Mouse (Mus musculus): ENCODE measurements around the gene Olfr593. TPM values are rescaled to one million over a fixed set of nuclear protein-coding genes. Genes with fewer than 3 reads are reported as not detected.
"Not testable (repeated sequence)": the region's sequence is repeated elsewhere in the genome, so short reads cannot be mapped to it uniquely, and the experiment has no call there.

The Olfr593 gene
- polyA plus RNA-seq (2015; fragmentation: Nextera tagmentation; extraction: Ambion mirVana) = not detected in 2 replicates

- no peak within 1 kb of the TSS for H3K4me2 ChIP-seq
- no peaks in the 10 kb centered on the region for H3K9me3 ChIP-seq
- H3K4me1 ChIP-seq = no peaks in the 10 kb centered on the region
- no peak within 1 kb of the TSS for H3K27ac ChIP-seq
- H3K36me3 ChIP-seq = no peaks in the 10 kb centered on the region
- no peak within 1 kb of the TSS for H3K4me3 ChIP-seq
- H3K27me3 ChIP-seq = no peaks in the 10 kb centered on the region
- 62% methylated on average over 1 of the region's 1 CpGs for WGBS
- ATAC-seq (ENCODE audit: borderline replicate concordance, extremely low read depth, low FRiP score, low TSS enrichment) = no peak
- no peak within 1 kb of the TSS for H3K9ac ChIP-seq
Observed at GRCm38 (mm10) chr7:103211562-103211961, at the start of gene Olfr593. Olfr593 (plus strand) TSS chr7:103211862.

- no peak overlapping the region for H3K27ac ChIP-seq
- no peak overlapping the region for H3K9ac ChIP-seq
- 74% methylated on average over 5 of the region's 5 CpGs for WGBS
- no peak overlapping the region for H3K4me2 ChIP-seq
- no peaks in the 10 kb centered on the region for H3K4me1 ChIP-seq
- H3K9me3 ChIP-seq = no peaks in the 10 kb centered on the region
- no peaks in the 10 kb centered on the region for H3K36me3 ChIP-seq
- no peak overlapping the region for H3K4me3 ChIP-seq
- no peak for ATAC-seq (ENCODE audit: borderline replicate concordance, extremely low read depth, low FRiP score, low TSS enrichment)
- no peaks in the 10 kb centered on the region for H3K27me3 ChIP-seq
Observed at GRCm38 (mm10) chr7:103169697-103170096, 42.0 kb upstream of the Olfr593 start.

GRCm38 (mm10) chr7:103178240-103178639 is 33.4 kb upstream of the Olfr593 start, which contains the start of gene Olfr591:
Olfr591 (minus strand) TSS chr7:103178340.
- 82% methylated on average over 1 of the region's 1 CpGs for WGBS

GRCm38 (mm10) chr7:103184503-103184902 is 27.2 kb upstream of the Olfr593 start, which contains the start of gene Olfr592:
Olfr592 (plus strand) TSS chr7:103184803.
- not testable (repeated sequence) for ATAC-seq (ENCODE audit: borderline replicate concordance, extremely low read depth, low FRiP score, low TSS enrichment); H3K4me2 ChIP-seq; H3K36me3 ChIP-seq; H3K9ac ChIP-seq; H3K27ac ChIP-seq; H3K9me3 ChIP-seq; H3K27me3 ChIP-seq; H3K4me1 ChIP-seq; H3K4me3 ChIP-seq
- WGBS = 55% methylated on average over 1 of the region's 1 CpGs

More at GRCm38 (mm10) chr7:103178240-103178639, 33.4 kb upstream of the Olfr593 start, which contains the start of gene Olfr591:
- Histone ChIP-seq H3K4me1 (no peaks in the 10 kb centered on the region), H3K4me3 (no peak within 1 kb of the TSS), H3K9me3 (no peaks in the 10 kb centered on the region), H3K4me2 (no peak within 1 kb of the TSS), H3K27me3 (no peaks in the 10 kb centered on the region), H3K27ac (no peak within 1 kb of the TSS), H3K36me3 (no peaks in the 10 kb centered on the region), H3K9ac (no peak within 1 kb of the TSS)
- ATAC-seq (ENCODE audit: borderline replicate concordance, extremely low read depth, low FRiP score, low TSS enrichment) = no peak

- H3K4me2 ChIP-seq; H3K9ac ChIP-seq; H3K36me3 ChIP-seq; H3K4me3 ChIP-seq; H3K9me3 ChIP-seq; H3K4me1 ChIP-seq; ATAC-seq (ENCODE audit: borderline replicate concordance, extremely low read depth, low FRiP score, low TSS enrichment); H3K27ac ChIP-seq; H3K27me3 ChIP-seq: not testable (repeated sequence)
- 77% methylated on average over 5 of the region's 5 CpGs for WGBS
Observed at GRCm38 (mm10) chr7:103212050-103212449, 388 bp downstream of the Olfr593 start.

GRCm38 (mm10) chr7:103216696-103217095 is 5.0 kb downstream of the Olfr593 start, which contains the start of gene Olfr594:
Olfr594 (plus strand) TSS chr7:103216996.
- Histone ChIP-seq H3K9me3 (no peaks in the 10 kb centered on the region), H3K4me1 (no peaks in the 10 kb centered on the region), H3K4me3 (no peak within 1 kb of the TSS), H3K36me3 (no peaks in the 10 kb centered on the region), H3K27ac (no peak within 1 kb of the TSS), H3K27me3 (no peaks in the 10 kb centered on the region), H3K9ac (no peak within 1 kb of the TSS), H3K4me2 (no peak within 1 kb of the TSS)
- ATAC-seq (ENCODE audit: borderline replicate concordance, extremely low read depth, low FRiP score, low TSS enrichment) = no peak

GRCm38 (mm10) chr7:103252405-103252804 is 40.7 kb downstream of the Olfr593 start, which contains the start of gene Usp17ld:
Usp17ld (minus strand) TSS chr7:103252505.
- H3K9me3 ChIP-seq; ATAC-seq (ENCODE audit: borderline replicate concordance, extremely low read depth, low FRiP score, low TSS enrichment); H3K4me1 ChIP-seq; H3K27me3 ChIP-seq; H3K9ac ChIP-seq; H3K36me3 ChIP-seq; H3K4me2 ChIP-seq; H3K4me3 ChIP-seq; H3K27ac ChIP-seq: not testable (repeated sequence)

Small RNA genes lying within 50 kb of the gene (microRNA-seq; reads per million reads assigned to microRNA genes)
- gene Gm25171 = not detected

Other genes starting within 250 kb of the Olfr593 start
- gene Olfr576, start 249.2 kb upstream of the Olfr593 start, polyA plus RNA-seq (2015; fragmentation: Nextera tagmentation; extraction: Ambion mirVana) = not detected in 2 replicates
- gene Olfr577, start 235.9 kb upstream of the Olfr593 start, polyA plus RNA-seq (2015; fragmentation: Nextera tagmentation; extraction: Ambion mirVana) = not detected in 2 replicates
- not detected in 2 replicates for gene Olfr578, start 222.5 kb upstream of the Olfr593 start, polyA plus RNA-seq (2015; fragmentation: Nextera tagmentation; extraction: Ambion mirVana)
- gene Olfr582, start 173.8 kb upstream of the Olfr593 start, polyA plus RNA-seq (2015; fragmentation: Nextera tagmentation; extraction: Ambion mirVana) = not detected in 2 replicates
- gene Olfr583, start 160.6 kb upstream of the Olfr593 start, polyA plus RNA-seq (2015; fragmentation: Nextera tagmentation; extraction: Ambion mirVana) = not detected in 2 replicates
- not detected in 2 replicates for gene Olfr584, start 130.0 kb upstream of the Olfr593 start, polyA plus RNA-seq (2015; fragmentation: Nextera tagmentation; extraction: Ambion mirVana)
- not detected in 2 replicates for gene Olfr585, start 114.1 kb upstream of the Olfr593 start, polyA plus RNA-seq (2015; fragmentation: Nextera tagmentation; extraction: Ambion mirVana)
- not detected in 2 replicates for gene Olfr586, start 86.2 kb upstream of the Olfr593 start, polyA plus RNA-seq (2015; fragmentation: Nextera tagmentation; extraction: Ambion mirVana)
- gene Olfr588-ps1, start 71.0 kb upstream of the Olfr593 start, polyA plus RNA-seq (2015; fragmentation: Nextera tagmentation; extraction: Ambion mirVana) = not detected in 2 replicates
- gene Olfr589, start 55.5 kb upstream of the Olfr593 start, polyA plus RNA-seq (2015; fragmentation: Nextera tagmentation; extraction: Ambion mirVana) = not detected in 2 replicates
- gene Olfr591, start 33.5 kb upstream of the Olfr593 start, polyA plus RNA-seq (2015; fragmentation: Nextera tagmentation; extraction: Ambion mirVana) = not detected in 2 replicates
- not detected in 2 replicates for gene Olfr592, start 27.1 kb upstream of the Olfr593 start, polyA plus RNA-seq (2015; fragmentation: Nextera tagmentation; extraction: Ambion mirVana)
- gene Olfr594, start 5.1 kb downstream of the Olfr593 start, polyA plus RNA-seq (2015; fragmentation: Nextera tagmentation; extraction: Ambion mirVana) = not detected in 2 replicates
- not detected in 2 replicates for gene Usp17ld, start 40.6 kb downstream of the Olfr593 start, polyA plus RNA-seq (2015; fragmentation: Nextera tagmentation; extraction: Ambion mirVana)
- not detected in 2 replicates for gene Olfr596, start 93.8 kb downstream of the Olfr593 start, polyA plus RNA-seq (2015; fragmentation: Nextera tagmentation; extraction: Ambion mirVana)
- not detected in 2 replicates for gene Olfr597, start 104.5 kb downstream of the Olfr593 start, polyA plus RNA-seq (2015; fragmentation: Nextera tagmentation; extraction: Ambion mirVana)
- not detected in 2 replicates for gene Olfr598, start 111.7 kb downstream of the Olfr593 start, polyA plus RNA-seq (2015; fragmentation: Nextera tagmentation; extraction: Ambion mirVana)
- not detected in 2 replicates for gene Olfr599, start 124.1 kb downstream of the Olfr593 start, polyA plus RNA-seq (2015; fragmentation: Nextera tagmentation; extraction: Ambion mirVana)
- not detected in 2 replicates for gene Olfr600, start 137.8 kb downstream of the Olfr593 start, polyA plus RNA-seq (2015; fragmentation: Nextera tagmentation; extraction: Ambion mirVana)
- gene Olfr601, start 150.8 kb downstream of the Olfr593 start, polyA plus RNA-seq (2015; fragmentation: Nextera tagmentation; extraction: Ambion mirVana) = not detected in 2 replicates
- not detected in 2 replicates for gene Olfr603, start 174.3 kb downstream of the Olfr593 start, polyA plus RNA-seq (2015; fragmentation: Nextera tagmentation; extraction: Ambion mirVana)
- not detected in 2 replicates for gene Usp17lc, start 203.2 kb downstream of the Olfr593 start, polyA plus RNA-seq (2015; fragmentation: Nextera tagmentation; extraction: Ambion mirVana)
- gene Olfr605, start 233.6 kb downstream of the Olfr593 start, polyA plus RNA-seq (2015; fragmentation: Nextera tagmentation; extraction: Ambion mirVana) = not detected in 2 replicates
- gene Olfr606, start 237.2 kb downstream of the Olfr593 start, polyA plus RNA-seq (2015; fragmentation: Nextera tagmentation; extraction: Ambion mirVana) = not detected in 2 replicates